In the genomic region with DNA sequence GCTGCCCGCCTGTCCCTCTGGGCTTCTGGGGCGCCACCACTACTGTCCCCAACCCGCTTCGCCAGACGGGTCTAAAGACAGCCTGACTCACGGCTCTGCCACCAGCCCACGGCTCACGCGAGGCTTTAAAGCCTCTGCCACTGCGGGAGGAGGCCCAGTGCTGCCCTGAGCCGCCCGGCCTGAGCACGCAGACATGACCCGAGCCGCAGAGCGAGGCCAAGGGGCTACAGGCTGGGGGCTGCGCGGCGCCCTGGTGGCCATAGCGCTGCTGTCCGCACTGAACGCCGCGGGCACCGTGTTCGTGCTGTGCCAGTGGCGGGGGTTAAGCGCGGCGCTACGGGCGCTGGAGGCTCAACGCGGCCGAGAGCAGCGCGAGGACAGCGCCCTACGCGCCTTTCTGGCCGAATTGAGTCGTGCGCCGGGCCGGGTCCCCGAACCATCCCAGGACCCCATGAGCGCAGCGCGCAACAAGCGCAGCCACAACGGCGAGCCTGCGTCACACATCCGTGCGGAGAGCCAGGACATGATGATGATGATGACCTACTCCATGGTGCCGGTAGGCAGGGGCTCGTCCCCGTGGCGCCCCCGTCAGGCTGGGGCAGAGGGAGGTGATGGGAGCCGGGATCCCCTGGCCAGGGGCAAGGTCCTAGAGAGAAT, we compare ENCODE assay signal across 8 mouse cellular contexts. TPM values are rescaled to one million over a fixed set of nuclear protein-coding genes. Genes with fewer than 3 reads are reported as not detected.
DNase-seq lines count a peak whose midpoint lies in the region; ATAC-seq and TF ChIP-seq lines count a peak whose summit lies in the region.

Gene Gldn (plus strand): TSS at position 156 of the 657 bp plus-strand sequence.

- H3K36me3 ChIP-seq in hindbrain, embryonic 10.5 days: no peaks in the 10 kb centered on the region
- H3K36me3 ChIP-seq in liver, postnatal 0 days (replicated peaks; ENCODE audit: insufficient read depth, low read length): no peaks in the 10 kb centered on the region
- no peaks in the 10 kb centered on the region for H3K36me3 ChIP-seq in stomach, embryonic 16.5 days (ENCODE audit: control insufficient read depth, insufficient read depth, low read length)

- 2% methylated on average over 61 of the region's 61 CpGs for WGBS in cerebellum, adult 2 months
- WGBS in hindbrain, embryonic 10.5 days: 3% methylated on average over 61 of the region's 61 CpGs
- WGBS in liver, postnatal 0 days (ENCODE audit: insufficient replicate concordance): 4% methylated on average over 61 of the region's 61 CpGs
- WGBS in stomach, embryonic 16.5 days: 2% methylated on average over 61 of the region's 61 CpGs

- no peak within 1 kb of the TSS for H3K27ac ChIP-seq in cerebellum, adult 2 months (ENCODE audit: insufficient read depth, low read length)
- peak within 1 kb of the TSS; percentile 80 for H3K27ac ChIP-seq in hindbrain, embryonic 10.5 days
- no peak within 1 kb of the TSS for H3K27ac ChIP-seq in liver, postnatal 0 days (ENCODE audit: low read depth)
- no peak within 1 kb of the TSS for H3K27ac ChIP-seq in stomach, embryonic 16.5 days (ENCODE audit: low read length)

- DNase-seq in cerebellum, adult 2 months: no peak
- no peak for DNase-seq in cerebellum, postnatal 36 days
- DNase-seq in ovary, postnatal 14 days (ENCODE audit: low spot score): peak; percentile 21
- DNase-seq in ovary, postnatal 10 days (ENCODE audit: low spot score): no peak
- peak; percentile 55 for DNase-seq in hindbrain, embryonic 10.5 days (ENCODE audit: low spot score)
- DNase-seq in liver, postnatal 0 days: no peak
- no peak for DNase-seq in cerebellum, adult 9-11 months

- no peak for TF ChIP-seq EP300 in liver, postnatal 0 days (IDR thresholded peaks at IDR 0.05; ENCODE audit: low read depth)

- TF ChIP-seq CTCF in cerebellum, adult 2 months (IDR thresholded peaks at IDR 0.05; ENCODE audit: borderline replicate concordance, insufficient read depth, low read depth, low read length): no peak
- TF ChIP-seq CTCF in liver, postnatal 0 days (IDR thresholded peaks at IDR 0.05; ENCODE audit: low read depth): no peak

- no peak for TF ChIP-seq POLR2A in cerebellum, adult 2 months (IDR thresholded peaks at IDR 0.05; ENCODE audit: borderline replicate concordance, insufficient read depth, low read length)

- 0 out of 2 replicates have a peak, but pooled peaks cover 2% of the 10 kb centered on the region for H3K27me3 ChIP-seq in cerebellum, adult 2 months (ENCODE audit: control insufficient read depth, insufficient read depth, low read length)
- H3K27me3 ChIP-seq in hindbrain, embryonic 10.5 days (ENCODE audit: insufficient read depth, poor library complexity, severe bottlenecking): peaks cover 33% of the 10 kb centered on the region
- peaks cover 21% of the 10 kb centered on the region for H3K27me3 ChIP-seq in liver, postnatal 0 days (ENCODE audit: insufficient read depth, low read length)
- peaks cover 16% of the 10 kb centered on the region for H3K27me3 ChIP-seq in stomach, embryonic 16.5 days (ENCODE audit: control insufficient read depth, insufficient read depth, low read length)

- H3K4me1 ChIP-seq in cerebellum, adult 2 months (ENCODE audit: control insufficient read depth, insufficient read depth, low read length): no peaks in the 10 kb centered on the region; the same call in 1 of the 2 replicates
- H3K4me1 ChIP-seq in hindbrain, embryonic 10.5 days (replicated peaks): peaks cover 17% of the 10 kb centered on the region
- H3K4me1 ChIP-seq in liver, postnatal 0 days (ENCODE audit: insufficient read depth): no peaks in the 10 kb centered on the region
- no peaks in the 10 kb centered on the region for H3K4me1 ChIP-seq in stomach, embryonic 16.5 days (ENCODE audit: control insufficient read depth, insufficient read depth, low read length)

- H3K4me3 ChIP-seq in cerebellum, adult 2 months (replicated peaks; ENCODE audit: insufficient read depth, low read depth, low read length): peak within 1 kb of the TSS; percentile 28
- H3K4me3 ChIP-seq in hindbrain, embryonic 10.5 days: peak within 1 kb of the TSS; percentile 60
- H3K4me3 ChIP-seq in liver, postnatal 0 days (ENCODE audit: low read depth, low read length): 0 out of 2 replicates have a peak within 1 kb of the TSS, but pooled peaks have one; percentile 8
- peak within 1 kb of the TSS; percentile 37 for H3K4me3 ChIP-seq in stomach, embryonic 16.5 days (replicated peaks; ENCODE audit: low read length)

- no peaks in the 10 kb centered on the region for H3K9me3 ChIP-seq in hindbrain, embryonic 10.5 days
- no peaks in the 10 kb centered on the region for H3K9me3 ChIP-seq in liver, postnatal 0 days (ENCODE audit: low read length)
- H3K9me3 ChIP-seq in stomach, embryonic 16.5 days (replicated peaks; ENCODE audit: control insufficient read depth, low read length): no peaks in the 10 kb centered on the region

- peak within 1 kb of the TSS; percentile 26 for H3K4me2 ChIP-seq in liver, postnatal 0 days (ENCODE audit: low read depth, low read length)
- peak within 1 kb of the TSS; percentile 54 for H3K4me2 ChIP-seq in stomach, embryonic 16.5 days (ENCODE audit: low read depth, low read length)

- no peak for ATAC-seq in liver, postnatal 0 days
- ATAC-seq in stomach, embryonic 16.5 days (ENCODE audit: insufficient read depth, low FRiP score): peak; percentile 44; the same call in 1 of the 2 replicates

- H3K9ac ChIP-seq in liver, postnatal 0 days (replicated peaks): no peak within 1 kb of the TSS
- 0 out of 2 replicates have a peak within 1 kb of the TSS, but pooled peaks have one; percentile 26 for H3K9ac ChIP-seq in stomach, embryonic 16.5 days (ENCODE audit: low read length)

RNA-seq across cellular contexts. Expression of gene Gldn, which starts in this region (rescaled TPM):
- polyA plus RNA-seq in cerebellum, adult 2 months (2012; rRNA removed): 0.28 and 0.32 TPM in 2 replicates
- 0.07 and 0.20 TPM in 2 replicates for polyA plus RNA-seq in hindbrain, embryonic 10.5 days (2016; fragmentation: Nextera tagmentation; extraction: Ambion mirVana)
- polyA plus RNA-seq in liver, postnatal 0 days (2015; fragmentation: Nextera tagmentation; extraction: Ambion mirVana): not detected in 2 replicates
- polyA plus RNA-seq in stomach, embryonic 16.5 days (2015; fragmentation: Nextera tagmentation; extraction: Ambion mirVana): 0.05 TPM in 1 of 2 replicates, not detected in the other

Comparison
In these comparisons a context has a peak if more than half of its experiments do, and no peak if none do; other contexts are left out.
1. Peak in DNase-seq, H3K4me3 ChIP-seq and H3K27ac ChIP-seq in hindbrain, embryonic 10.5 days; RNA of the gene not detected or under 1 TPM.
2. Peak in ATAC-seq, H3K4me3 ChIP-seq, H3K9ac ChIP-seq and H3K4me2 ChIP-seq in stomach, embryonic 16.5 days; RNA of the gene not detected or under 1 TPM.
3. H3K4me3 ChIP-seq: peak in every context shown above with its lines; median percentile 60 in hindbrain, embryonic 10.5 days; 37 in stomach, embryonic 16.5 days; 28 in cerebellum, adult 2 months; 8 in liver, postnatal 0 days.